In the genomic region with DNA sequence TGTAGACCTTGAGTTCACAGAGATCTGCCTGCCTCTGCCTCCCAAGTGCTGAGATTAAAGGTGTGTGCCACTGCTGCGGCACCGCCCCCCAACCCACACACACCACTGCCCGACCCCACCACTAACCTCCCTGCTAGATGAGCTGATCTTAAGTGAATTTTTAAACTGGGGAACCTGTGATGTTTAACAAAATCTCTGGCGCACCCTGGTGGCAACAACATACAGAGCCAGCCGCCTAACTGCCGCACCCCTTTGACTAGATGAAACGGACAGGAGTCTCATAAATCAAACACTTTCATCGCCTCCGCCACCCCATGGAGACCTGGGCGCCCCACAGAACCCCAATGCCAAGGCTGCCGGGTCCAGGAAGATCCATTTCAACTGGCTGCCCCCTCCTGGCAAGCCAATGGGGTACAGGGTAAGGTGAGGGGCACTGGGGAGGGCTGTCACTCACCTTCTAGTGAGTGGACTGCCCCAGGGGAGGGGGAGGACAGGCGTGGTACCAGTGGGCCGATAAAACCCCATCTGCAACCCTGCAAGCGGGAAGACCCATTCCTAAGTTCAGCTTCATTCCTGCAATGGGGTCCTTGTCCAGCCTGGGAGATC, we compare ENCODE assay signal across 8 mouse cellular contexts. TPM values are rescaled to one million over a fixed set of nuclear protein-coding genes. Genes with fewer than 3 reads are reported as not detected.
DNase-seq lines count a peak whose midpoint lies in the region; ATAC-seq lines count a peak whose summit lies in the region.
"Had no signal": no experiment of that assay in that cellular context is flagged by ENCODE, and none has a peak within 500 bp of the region (broad histone marks: within the 10 kb centered on the region; RNA-seq: fewer than 3 reads in every experiment).

No protein-coding gene starts in this region.

- H3K4me1 ChIP-seq in heart, embryonic 13.5 days = peaks cover 6% of the 10 kb centered on the region
- peaks cover 2% of the 10 kb centered on the region; the same call in 1 of the 2 replicates for H3K4me1 ChIP-seq in lung, embryonic 16.5 days (replicated peaks; ENCODE audit: control insufficient read depth, insufficient read depth, low read length)

- H3K36me3 ChIP-seq in heart, embryonic 13.5 days = no peaks in the 10 kb centered on the region
- H3K36me3 ChIP-seq in lung, embryonic 16.5 days (ENCODE audit: control insufficient read depth, insufficient read depth, low read length) = no peaks in the 10 kb centered on the region
- H3K36me3 ChIP-seq: liver, embryonic 15.5 days had no signal

- H3K4me2 ChIP-seq in heart, embryonic 13.5 days = peak overlapping the region; percentile 31
- H3K4me2 ChIP-seq in lung, embryonic 16.5 days (ENCODE audit: low read depth, low read length) = no peak overlapping the region
- H3K4me2 ChIP-seq: liver, embryonic 15.5 days had no signal

- no peak for ATAC-seq in heart, embryonic 13.5 days (ENCODE audit: extremely low read depth, insufficient number of reproducible peaks, low FRiP score, low TSS enrichment)
- ATAC-seq in lung, embryonic 16.5 days (ENCODE audit: low read depth) = peak; percentile 15; the same call in 1 of the 2 replicates

- H3K9ac ChIP-seq in heart, embryonic 13.5 days = peak overlapping the region; percentile 33; the same call in 1 of the 2 replicates
- H3K9ac ChIP-seq in lung, embryonic 16.5 days (ENCODE audit: low read length) = no peak overlapping the region
- H3K9ac ChIP-seq: liver, embryonic 15.5 days had no signal

- peaks cover 6% of the 10 kb centered on the region; the same call in 1 of the 2 replicates for H3K9me3 ChIP-seq in heart, embryonic 13.5 days
- H3K9me3 ChIP-seq in lung, embryonic 16.5 days (ENCODE audit: control insufficient read depth, low read length) = peaks cover 3% of the 10 kb centered on the region; the same call in 1 of the 2 replicates
- H3K9me3 ChIP-seq: liver, embryonic 15.5 days had no signal

- H3K27me3 ChIP-seq in heart, embryonic 13.5 days (replicated peaks) = peaks cover 29% of the 10 kb centered on the region
- peaks cover 4% of the 10 kb centered on the region; the same call in 1 of the 2 replicates for H3K27me3 ChIP-seq in lung, embryonic 16.5 days (ENCODE audit: control insufficient read depth, insufficient read depth, low read depth, low read length)

- no peak overlapping the region for H3K4me3 ChIP-seq in heart, embryonic 13.5 days
- no peak overlapping the region for H3K4me3 ChIP-seq in lung, embryonic 16.5 days (ENCODE audit: low read length)
- H3K4me3 ChIP-seq: liver, embryonic 15.5 days had no signal

- DNase-seq in CD8-positive naive resting alpha-beta T cell, adult 2 months (ENCODE audit: low read depth in 2 of 2, low spot score in 2 of 2) = peak; percentile 62 to 78
- peak; percentile 73 for DNase-seq in T-cell, adult 2 months (ENCODE audit: low spot score)
- DNase-seq in embryo, embryonic 10.5 days (ENCODE audit: low spot score) = peak; percentile 89
- DNase-seq in layer of hippocampus, adult 11-12 months (ENCODE audit: low spot score) = peak; percentile 84
- peak; percentile 69 to 85 for DNase-seq in right cerebral cortex, postnatal 10 days (ENCODE audit: low spot score in 2 of 2)

- WGBS in heart, embryonic 13.5 days = 12% methylated on average over 14 of the region's 14 CpGs
- WGBS in lung, embryonic 16.5 days = 15% methylated on average over 14 of the region's 14 CpGs

- no peak overlapping the region for H3K27ac ChIP-seq in heart, embryonic 13.5 days (replicated peaks)
- H3K27ac ChIP-seq in lung, embryonic 16.5 days (ENCODE audit: low read length) = no peak overlapping the region
- H3K27ac ChIP-seq: liver, embryonic 15.5 days had no signal

RNA-seq across cellular contexts. Expression of gene Galk1, which starts 12.9 kb away (rescaled TPM):
- polyA plus RNA-seq in heart, embryonic 13.5 days (2015; fragmentation: Nextera tagmentation; extraction: Ambion mirVana) = 150 and 178 TPM in 2 replicates
- polyA plus RNA-seq in lung, embryonic 16.5 days (2015; fragmentation: Nextera tagmentation; extraction: Ambion mirVana) = 188 and 190 TPM in 2 replicates

RNA-seq across cellular contexts. Expression of gene Itgb4, which starts 25.1 kb away (rescaled TPM):
- 0.99 and 1.1 TPM in 2 replicates for polyA plus RNA-seq in heart, embryonic 13.5 days (2015; fragmentation: Nextera tagmentation; extraction: Ambion mirVana)
- 3.4 and 3.8 TPM in 2 replicates for polyA plus RNA-seq in lung, embryonic 16.5 days (2015; fragmentation: Nextera tagmentation; extraction: Ambion mirVana)

RNA-seq across cellular contexts. Expression of gene H3f3b, which starts 28.1 kb away (rescaled TPM):
- 647 and 691 TPM in 2 replicates for polyA plus RNA-seq in heart, embryonic 13.5 days (2015; fragmentation: Nextera tagmentation; extraction: Ambion mirVana)
- 1,792 and 1,937 TPM in 2 replicates for polyA plus RNA-seq in lung, embryonic 16.5 days (2015; fragmentation: Nextera tagmentation; extraction: Ambion mirVana)

RNA-seq across cellular contexts. Expression of gene Unk, which starts 30.5 kb away (rescaled TPM):
- 22.8 and 23.9 TPM in 2 replicates for polyA plus RNA-seq in heart, embryonic 13.5 days (2015; fragmentation: Nextera tagmentation; extraction: Ambion mirVana)
- 37.9 and 41.3 TPM in 2 replicates for polyA plus RNA-seq in lung, embryonic 16.5 days (2015; fragmentation: Nextera tagmentation; extraction: Ambion mirVana)
